Mouse (Mus musculus): ENCODE measurements around the gene Wnt3a. TPM values are rescaled to one million over a fixed set of nuclear protein-coding genes. Genes with fewer than 3 reads are reported as not detected.

Gene Wnt3a
- not detected in 2 replicates for polyA plus RNA-seq (2015; fragmentation: Nextera tagmentation; extraction: Ambion mirVana)

GRCm38 (mm10) chr11:59290702-59291303 lies at the start of gene Wnt3a:
Gene Wnt3a (minus strand): TSS chr11:59290752.

GRCm38 (mm10) chr11:59306461-59307421 lies 16.2 kb upstream of the Wnt3a start, which contains the start of gene Wnt9a:
Gene Wnt9a (plus strand): TSS chr11:59306928.

GRCm38 (mm10) chr11:59228122-59228953 lies 62.2 kb downstream of the Wnt3a start, which contains the start of gene Arf1:
Gene Arf1 (minus strand): TSS chr11:59228270.

GRCm38 (mm10) chr11:59208153-59208831 lies 82.3 kb downstream of the Wnt3a start, which contains the start of gene 2310033P09Rik:
Gene 2310033P09Rik (plus strand): TSS chr11:59208321.

GRCm38 (mm10) chr11:59202081-59202995 lies 88.2 kb downstream of the Wnt3a start, which contains the start of gene Mrpl55:
Gene Mrpl55 (plus strand): TSS chr11:59202486.

Small RNAs within 50 kb of the gene (microRNA-seq; reads per million reads assigned to microRNA genes)
- not detected for gene Gm24756

Other genes with a start within 250 kb of the Wnt3a start
- 0.27 and 0.68 TPM in 2 replicates for gene Obscn, start 154.3 kb downstream of the Wnt3a start, polyA plus RNA-seq (2015; fragmentation: Nextera tagmentation; extraction: Ambion mirVana)
- gene Iba57, start 127.0 kb downstream of the Wnt3a start, polyA plus RNA-seq (2015; fragmentation: Nextera tagmentation; extraction: Ambion mirVana): 6.6 and 7.1 TPM in 2 replicates
- 0.55 and 1.5 TPM in 2 replicates for gene Gjc2, start 107.5 kb downstream of the Wnt3a start, polyA plus RNA-seq (2015; fragmentation: Nextera tagmentation; extraction: Ambion mirVana)
- 277 and 283 TPM in 2 replicates for gene Guk1, start 98.5 kb downstream of the Wnt3a start, polyA plus RNA-seq (2015; fragmentation: Nextera tagmentation; extraction: Ambion mirVana)
- 116 and 117 TPM in 2 replicates for gene Mrpl55, start 88.3 kb downstream of the Wnt3a start, polyA plus RNA-seq (2015; fragmentation: Nextera tagmentation; extraction: Ambion mirVana)
- 26.2 and 28.5 TPM in 2 replicates for gene 2310033P09Rik, start 82.4 kb downstream of the Wnt3a start, polyA plus RNA-seq (2015; fragmentation: Nextera tagmentation; extraction: Ambion mirVana)
- 573 and 620 TPM in 2 replicates for gene Arf1, start 62.5 kb downstream of the Wnt3a start, polyA plus RNA-seq (2015; fragmentation: Nextera tagmentation; extraction: Ambion mirVana)
- gene Wnt9a, start 16.2 kb upstream of the Wnt3a start, polyA plus RNA-seq (2015; fragmentation: Nextera tagmentation; extraction: Ambion mirVana): 2.4 and 3.3 TPM in 2 replicates
- not detected in 2 replicates for gene Prss38, start 84.9 kb upstream of the Wnt3a start, polyA plus RNA-seq (2015; fragmentation: Nextera tagmentation; extraction: Ambion mirVana)
- 24.2 and 24.3 TPM in 2 replicates for gene Jmjd4, start 159.3 kb upstream of the Wnt3a start, polyA plus RNA-seq (2015; fragmentation: Nextera tagmentation; extraction: Ambion mirVana)
- gene Snap47, start 160.4 kb upstream of the Wnt3a start, polyA plus RNA-seq (2015; fragmentation: Nextera tagmentation; extraction: Ambion mirVana): 539 and 570 TPM in 2 replicates
- 7.2 and 8.0 TPM in 2 replicates for gene Zfp867, start 181.7 kb upstream of the Wnt3a start, polyA plus RNA-seq (2015; fragmentation: Nextera tagmentation; extraction: Ambion mirVana)
- 12.2 and 12.4 TPM in 2 replicates for gene Zkscan17, start 236.0 kb upstream of the Wnt3a start, polyA plus RNA-seq (2015; fragmentation: Nextera tagmentation; extraction: Ambion mirVana)